Mouse (Mus musculus): ENCODE measurements around the gene Ssr2.
A peak's percentile ranks its signal among the peaks of the same experiment; 100 is the strongest.
"Not testable (repeated sequence)": the region's sequence is repeated elsewhere in the genome, so short reads cannot be mapped to it uniquely, and the experiment has no call there.

Ssr2 gene

GRCm38 (mm10) chr3:88603714-88604161 lies 28.1 kb downstream of the Ssr2 start:
- DNase-seq (ENCODE audit: low spot score): peak; percentile 84

- DNase-seq (ENCODE audit: low spot score): no peak
These were observed 29.2 kb downstream of the Ssr2 start for GRCm38 (mm10) chr3:88604863-88605262.

DNA sequence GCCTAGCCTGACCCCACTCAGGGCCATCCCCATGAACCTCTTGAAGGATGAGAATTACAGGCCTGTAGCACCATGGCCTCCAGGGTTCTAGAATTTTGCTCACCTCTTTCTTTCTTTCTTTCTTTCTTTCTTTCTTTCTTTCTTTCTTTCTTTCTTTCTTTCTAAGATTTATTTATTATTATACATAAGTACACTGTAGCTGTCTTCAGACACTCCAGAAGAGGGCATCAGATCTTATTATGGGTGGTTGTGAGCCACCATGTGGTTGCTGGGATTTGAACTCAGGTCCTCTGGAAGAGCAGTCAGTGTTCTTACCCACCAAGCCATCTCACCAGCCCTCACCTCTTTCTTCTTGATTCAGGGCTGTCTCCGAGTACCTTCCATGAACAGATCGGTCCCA lies 30.0 kb downstream of the Ssr2 start, which contains the start of gene Arhgef2:
TSS of gene Arhgef2 (plus strand) at position 301 of the 400 bp plus-strand sequence.
- not testable (repeated sequence) for DNase-seq (ENCODE audit: low spot score)

DNA sequence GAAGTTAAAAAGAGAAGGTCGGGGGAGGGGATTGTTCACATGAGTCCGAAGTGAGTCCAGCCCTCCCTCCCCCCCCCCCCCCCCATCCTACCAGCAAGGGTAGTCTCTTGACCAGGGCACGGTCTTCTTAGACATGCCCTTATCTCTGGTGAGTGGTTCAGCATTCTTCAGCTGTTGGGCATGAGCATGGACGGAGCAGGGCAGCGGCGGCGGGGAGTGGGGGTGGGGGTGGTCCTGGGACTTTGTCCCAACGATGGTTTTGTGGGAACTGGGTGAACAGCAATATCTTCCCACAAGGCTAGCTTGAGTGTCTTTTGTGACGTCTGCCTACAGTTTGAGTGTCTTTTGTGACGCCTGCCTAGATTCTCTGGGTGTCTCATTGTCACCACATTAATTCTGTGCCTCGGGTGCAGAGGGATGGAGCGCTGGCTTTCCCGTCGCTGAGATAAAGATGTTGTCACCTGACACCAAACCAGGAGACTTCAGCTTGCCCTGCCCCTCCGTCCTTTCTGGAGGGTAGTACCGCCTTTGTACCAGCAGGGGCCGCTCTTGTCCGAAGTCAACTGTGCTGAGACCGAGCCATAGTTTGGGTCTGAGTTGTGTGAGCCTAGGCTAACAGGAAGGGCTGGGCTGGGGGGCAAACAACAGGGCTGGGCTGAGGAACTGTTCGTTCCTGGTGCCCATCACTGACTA lies 31.5 kb downstream of the Ssr2 start:
- DNase-seq (ENCODE audit: low spot score): peak; percentile 89

DNA sequence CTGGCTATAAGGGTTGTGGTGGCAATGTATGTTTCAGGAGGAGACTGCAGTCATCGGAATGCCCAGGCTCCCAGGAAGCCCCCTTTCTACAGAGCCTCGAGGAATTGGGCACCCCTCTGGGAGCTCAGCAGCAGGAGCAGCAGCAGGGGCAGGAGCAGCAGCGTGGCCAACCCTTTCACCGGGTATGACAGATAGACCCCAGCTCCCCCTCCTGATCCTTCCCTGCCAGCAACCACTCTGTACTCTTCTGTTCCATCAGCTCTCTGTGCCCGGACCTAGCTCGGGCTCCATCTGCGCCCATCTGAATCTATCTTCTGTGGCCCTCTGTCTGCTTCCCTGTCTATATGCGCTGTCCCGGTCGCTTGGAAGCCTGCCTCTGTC lies 32.1 kb downstream of the Ssr2 start:
- no peak for DNase-seq (ENCODE audit: low spot score)

GRCm38 (mm10) chr3:88609066-88609465 lies 33.4 kb downstream of the Ssr2 start:
- DNase-seq (ENCODE audit: low spot score): no peak

GRCm38 (mm10) chr3:88614418-88614817 lies 38.7 kb downstream of the Ssr2 start:
- no peak for DNase-seq (ENCODE audit: low spot score)

- DNase-seq (ENCODE audit: low spot score): no peak
These were observed 39.4 kb downstream of the Ssr2 start for GRCm38 (mm10) chr3:88615117-88615516.

DNA sequence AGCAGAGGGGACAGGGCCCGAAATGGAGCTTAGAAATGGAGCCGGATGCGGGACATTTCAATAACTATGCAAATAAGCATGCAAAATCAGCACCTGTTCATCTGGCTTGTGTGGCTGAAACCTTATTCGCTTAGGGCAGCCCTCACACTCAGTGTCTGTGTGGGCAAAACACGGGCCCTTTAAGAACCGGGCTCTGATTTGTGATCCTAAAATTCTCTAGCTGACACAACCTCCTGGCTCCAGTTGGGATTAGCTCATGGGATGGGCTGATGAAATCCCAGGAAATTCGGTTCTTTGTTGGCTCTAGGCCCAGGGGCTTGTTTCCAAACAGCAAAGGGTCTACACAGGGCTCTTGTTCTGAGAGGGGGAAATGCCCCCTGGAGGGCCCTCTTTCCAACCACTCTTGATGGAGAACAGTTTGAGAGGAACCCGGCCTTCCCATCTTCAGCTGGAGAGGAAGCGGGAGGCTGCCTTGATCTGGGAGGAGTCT lies 40.3 kb downstream of the Ssr2 start:
- peak; percentile 93 for DNase-seq (ENCODE audit: low spot score)

GRCm38 (mm10) chr3:88616951-88617500 lies 41.4 kb downstream of the Ssr2 start:
- DNase-seq (ENCODE audit: low spot score): peak; percentile 63

DNA sequence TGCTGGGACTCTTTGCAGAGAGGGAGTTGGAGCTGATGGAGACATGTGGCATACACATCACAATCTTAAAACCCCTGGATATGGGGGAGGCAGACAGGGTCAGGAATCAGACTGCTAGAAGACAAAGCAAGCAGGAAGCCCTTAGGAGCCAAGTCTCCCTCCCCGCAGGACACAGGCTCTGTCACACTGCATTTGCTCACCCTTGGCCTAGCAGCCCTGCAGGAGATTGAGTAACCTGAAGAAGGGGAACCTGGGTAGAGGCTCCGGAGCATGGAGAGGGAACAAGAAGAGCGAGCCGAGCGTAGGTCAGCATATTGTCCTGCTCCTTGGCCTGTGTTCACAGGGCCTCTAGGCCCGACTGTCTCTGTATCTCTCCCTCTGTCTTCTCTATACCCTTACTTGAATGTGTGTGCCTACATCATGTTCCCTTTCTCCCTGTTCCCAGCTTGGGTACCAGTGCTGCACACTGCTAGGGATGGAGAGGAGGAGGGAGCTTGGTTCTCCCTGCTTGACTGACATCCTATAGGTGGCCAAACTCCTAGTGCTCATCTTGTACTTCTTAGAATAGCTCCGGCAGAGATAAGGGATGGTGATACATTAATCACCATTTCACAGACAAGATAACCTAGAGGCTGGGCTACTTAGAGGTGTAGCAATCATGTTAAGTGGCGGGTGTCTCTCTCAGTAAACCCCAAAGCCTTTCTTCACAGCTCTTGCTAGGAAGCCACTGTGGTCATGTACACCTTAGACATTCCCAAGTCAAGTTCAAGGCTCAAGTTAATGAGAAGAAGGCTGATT lies 42.6 kb downstream of the Ssr2 start:
- peak; percentile 69 for DNase-seq (ENCODE audit: low spot score)

- DNase-seq (ENCODE audit: low spot score): peak; percentile 62
These were observed 43.7 kb downstream of the Ssr2 start for GRCm38 (mm10) chr3:88619113-88620097.

- peak; percentile 18 for DNase-seq (ENCODE audit: low spot score)
These were observed 44.7 kb downstream of the Ssr2 start for GRCm38 (mm10) chr3:88620146-88620991.

- peak; percentile 53 for DNase-seq (ENCODE audit: low spot score)
These were observed 45.4 kb downstream of the Ssr2 start for GRCm38 (mm10) chr3:88620992-88621536.

DNA sequence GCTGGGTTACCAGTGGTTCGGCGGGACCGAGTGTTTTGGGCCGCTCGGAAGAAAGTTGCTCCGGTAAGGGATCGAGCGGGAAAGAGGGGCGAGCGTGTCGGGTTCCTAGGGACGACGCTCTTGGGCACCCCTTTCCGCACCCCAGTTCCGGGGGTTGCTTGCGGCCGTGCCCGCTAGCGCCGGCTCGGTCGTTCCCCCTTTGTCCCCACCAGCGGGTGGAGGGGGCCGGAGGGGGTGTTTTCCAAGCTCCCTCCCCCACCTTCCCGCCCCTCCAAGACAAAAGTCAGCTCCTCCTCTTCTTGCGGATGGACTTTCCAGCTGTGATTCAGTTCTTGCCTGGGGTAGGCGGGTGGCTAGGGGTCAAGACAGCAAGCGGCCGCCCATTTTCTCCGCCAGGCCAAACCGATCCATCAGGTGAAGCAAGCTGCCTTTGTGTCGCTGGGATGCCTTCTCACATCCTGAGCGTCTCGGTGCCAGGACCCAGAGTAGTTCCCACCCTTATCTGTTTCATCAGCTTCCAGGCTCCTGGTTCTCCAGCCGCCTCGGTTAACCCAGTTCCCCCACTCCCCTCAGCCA lies 45.9 kb downstream of the Ssr2 start:
- DNase-seq (ENCODE audit: low spot score): peak; percentile 70

GRCm38 (mm10) chr3:88622113-88622940 lies 46.7 kb downstream of the Ssr2 start:
- DNase-seq (ENCODE audit: low spot score): peak; percentile 61

DNA sequence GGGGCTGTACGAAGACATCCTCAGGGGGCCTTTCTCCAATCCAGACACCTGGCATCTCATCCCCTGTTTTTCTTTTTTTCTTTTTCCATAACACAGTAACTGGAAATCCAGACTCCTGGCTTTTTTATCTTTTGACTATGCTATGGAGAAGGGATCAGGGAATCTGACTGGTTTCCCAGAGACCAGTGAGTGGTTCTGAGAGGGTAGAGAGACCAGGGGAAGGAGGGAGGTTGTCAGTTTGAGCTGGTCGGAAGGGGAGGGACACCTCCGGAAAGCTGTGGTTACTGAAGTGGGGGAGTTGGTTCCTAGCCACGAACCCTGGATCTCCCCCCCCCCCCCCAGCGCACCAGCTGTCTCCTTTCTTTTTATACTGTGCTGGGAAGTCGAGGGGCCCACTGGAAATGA lies 47.3 kb downstream of the Ssr2 start:
- DNase-seq (ENCODE audit: low spot score): peak; percentile 52

DNA sequence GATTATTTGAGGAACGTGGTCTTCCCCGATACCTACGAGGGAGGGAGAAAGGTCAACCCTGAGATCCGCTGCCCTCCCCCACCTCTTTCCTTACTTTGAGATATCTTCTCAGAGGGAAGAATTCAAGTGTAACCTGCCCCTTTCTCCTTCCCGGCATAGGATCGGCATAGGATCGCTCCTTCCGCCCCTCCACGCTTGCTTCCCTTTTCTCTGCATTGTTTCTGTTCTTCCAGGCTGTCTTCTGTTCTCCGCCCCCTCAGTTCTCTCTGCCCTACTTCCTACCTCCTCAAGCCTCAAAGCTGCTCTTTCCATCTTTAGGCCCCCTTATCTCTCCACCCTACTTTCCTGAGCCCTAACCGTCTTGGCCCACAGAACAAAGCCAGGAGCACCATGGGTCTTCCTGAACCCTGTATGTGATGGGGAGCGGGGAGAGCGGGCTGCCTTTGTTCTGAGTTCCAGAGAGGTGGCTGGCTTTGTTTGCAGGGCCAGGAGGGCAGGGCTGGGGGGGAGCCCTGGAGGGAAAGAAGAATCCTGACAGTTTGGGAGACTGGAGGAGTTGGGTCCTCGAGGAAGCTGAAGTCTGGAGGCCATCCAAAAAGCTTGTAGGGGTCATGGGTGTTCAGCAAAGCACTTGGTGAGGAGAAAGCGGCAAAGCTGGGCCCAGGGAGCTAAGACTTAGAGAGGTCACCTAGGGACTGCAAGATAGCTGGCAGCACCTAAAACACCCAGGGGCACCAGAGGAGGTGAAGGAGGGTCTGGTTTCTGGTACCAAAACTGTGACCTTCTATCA lies 47.9 kb downstream of the Ssr2 start:
- DNase-seq (ENCODE audit: low spot score): peak; percentile 31
